Mouse (Mus musculus): ENCODE results near the gene G6pc. TPM values are rescaled to one million over a fixed set of nuclear protein-coding genes. Genes with fewer than 3 reads are reported as not detected.
"Not testable (repeated sequence)": the region's sequence is repeated elsewhere in the genome, so short reads cannot be mapped to it uniquely, and the experiment has no call there.

The G6pc gene
- polyA plus RNA-seq, 1 experiment from 2014 or later, result not detected

DNA sequence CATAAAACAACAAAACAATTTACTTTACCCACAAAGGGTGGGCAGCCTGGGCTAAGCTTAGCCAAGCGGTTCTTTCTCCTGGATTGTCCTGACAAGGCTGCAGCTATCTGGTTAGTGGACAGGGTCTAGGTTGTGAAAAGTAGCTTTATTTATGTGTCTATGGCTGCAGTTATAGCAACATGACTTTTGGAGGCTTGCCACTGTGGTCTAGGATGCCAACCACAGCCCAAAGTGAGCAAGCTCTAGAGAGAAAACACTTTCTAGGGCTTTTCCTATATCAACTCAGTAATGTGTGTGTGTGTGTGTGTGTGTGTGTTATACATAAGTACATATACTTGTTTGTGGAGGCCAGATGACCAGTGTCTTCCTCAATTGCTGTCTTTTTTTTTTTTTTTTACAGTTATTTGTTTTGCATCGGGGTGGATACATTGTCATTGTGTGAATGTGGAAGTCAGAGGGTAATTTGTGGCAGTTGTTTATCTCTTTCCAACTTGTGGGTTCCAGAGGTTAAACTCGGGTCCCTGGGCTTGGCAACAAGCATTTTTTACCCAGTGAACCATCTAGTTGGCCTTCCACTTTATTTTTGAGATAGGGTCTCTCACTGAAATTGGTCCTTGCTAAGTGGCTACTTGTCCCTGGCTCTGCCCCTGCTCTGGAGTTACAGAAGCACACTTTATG lies 9.7 kb upstream of the G6pc start:
- no peak for ATAC-seq (ENCODE audit: low read depth)
- H3K9me3 ChIP-seq (replicated peaks), result no peaks in the 10 kb centered on the region
- no peaks in the 10 kb centered on the region for H3K27me3 ChIP-seq
- H3K4me3 ChIP-seq (replicated peaks), result no peak overlapping the region
- H3K4me1 ChIP-seq (replicated peaks), result peaks cover 10% of the 10 kb centered on the region
- H3K9ac ChIP-seq, result no peak overlapping the region
- DNase-seq, result no peak
- H3K36me3 ChIP-seq, result no peaks in the 10 kb centered on the region
- no peak overlapping the region for H3K4me2 ChIP-seq
- WGBS (ENCODE audit: insufficient replicate concordance), result 46% methylated on average over 3 of the region's 3 CpGs
- H3K27ac ChIP-seq, result no peak overlapping the region

- Histone ChIP-seq H3K27me3 (no peaks in the 10 kb centered on the region), H3K4me3 (replicated peaks) (no peak overlapping the region), H3K9ac (no peak overlapping the region), H3K4me2 (no peak overlapping the region), H3K4me1 (replicated peaks) (peaks cover 28% of the 10 kb centered on the region), H3K36me3 (no peaks in the 10 kb centered on the region), H3K9me3 (replicated peaks) (no peaks in the 10 kb centered on the region), H3K27ac (no peak overlapping the region)
- no peak for ATAC-seq (ENCODE audit: low read depth)
- 61% methylated on average over 9 of the region's 9 CpGs for WGBS (ENCODE audit: insufficient replicate concordance)
- no peak for DNase-seq
Observed at GRCm38 (mm10) chr11:101359776-101360175, 7.6 kb upstream of the G6pc start.

DNA sequence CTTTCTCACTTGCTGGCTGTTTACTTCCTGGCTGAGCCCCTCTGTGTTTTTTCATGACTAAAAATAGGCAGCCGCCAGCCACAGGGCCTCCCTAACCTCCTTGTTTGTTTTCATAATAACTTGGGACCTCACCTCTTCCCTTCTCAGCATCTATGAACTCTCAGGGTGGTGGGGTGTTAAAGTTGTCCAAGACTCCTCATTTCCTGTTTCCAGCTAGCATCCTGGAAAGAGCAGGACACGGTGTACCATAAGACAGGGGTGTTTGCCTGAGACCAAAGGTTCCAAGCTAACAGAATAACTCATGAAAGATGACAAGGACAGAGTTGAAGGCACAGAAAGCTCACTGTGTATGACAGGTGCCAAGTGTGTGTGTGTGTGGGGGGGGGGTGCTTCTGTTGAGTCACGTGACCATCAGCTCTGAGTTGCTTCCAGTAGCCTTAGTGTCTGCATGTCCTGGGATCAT lies 6.7 kb upstream of the G6pc start:
- Histone ChIP-seq H3K4me3 (replicated peaks) (no peak overlapping the region), H3K4me1 (replicated peaks) (peaks cover 31% of the 10 kb centered on the region), H3K36me3 (no peaks in the 10 kb centered on the region), H3K27ac (peak overlapping the region; percentile 2; the same call in 1 of the 2 replicates), H3K4me2 (no peak overlapping the region), H3K9me3 (replicated peaks) (no peaks in the 10 kb centered on the region), H3K27me3 (no peaks in the 10 kb centered on the region), H3K9ac (no peak overlapping the region)
- DNase-seq, result no peak
- no peak for ATAC-seq (ENCODE audit: low read depth)
- 28% methylated on average over 3 of the region's 3 CpGs for WGBS (ENCODE audit: insufficient replicate concordance)

DNA sequence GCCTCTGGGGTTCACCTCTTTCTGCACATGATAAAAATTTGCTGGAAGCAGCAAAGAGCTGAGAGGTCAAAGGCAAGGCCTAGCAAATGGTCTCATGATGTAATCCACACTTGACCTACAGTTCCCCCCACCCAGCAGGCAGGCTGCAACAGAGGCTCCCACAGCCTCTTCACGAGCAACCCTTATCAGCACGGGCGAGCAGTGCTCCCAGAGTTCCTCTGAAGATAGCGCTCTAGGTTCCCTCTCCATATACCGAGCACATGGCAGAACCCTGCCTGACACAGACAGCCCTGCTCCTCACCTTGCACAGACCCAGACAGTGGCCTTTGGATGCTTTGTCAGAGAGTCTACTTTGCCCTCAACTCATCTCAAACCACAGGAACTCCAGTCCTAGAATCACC lies 2.8 kb upstream of the G6pc start:
- 7% methylated on average over 5 of the region's 5 CpGs for WGBS (ENCODE audit: insufficient replicate concordance)
- Histone ChIP-seq H3K4me1 (replicated peaks) (peaks cover 31% of the 10 kb centered on the region), H3K27ac (no peak overlapping the region), H3K36me3 (no peaks in the 10 kb centered on the region), H3K4me2 (no peak overlapping the region), H3K4me3 (replicated peaks) (no peak overlapping the region), H3K9me3 (replicated peaks) (no peaks in the 10 kb centered on the region), H3K27me3 (no peaks in the 10 kb centered on the region), H3K9ac (no peak overlapping the region)
- ATAC-seq (ENCODE audit: low read depth), result peak; percentile 65
- DNase-seq, result peak; percentile 11

- Histone ChIP-seq H3K27me3 (no peaks in the 10 kb centered on the region; the same call in 1 of the 2 replicates), H3K4me1 (replicated peaks) (no peaks in the 10 kb centered on the region), H3K9ac (no peak overlapping the region), H3K27ac (no peak overlapping the region), H3K4me2 (no peak overlapping the region), H3K9me3 (replicated peaks) (no peaks in the 10 kb centered on the region), H3K4me3 (replicated peaks) (no peak overlapping the region), H3K36me3 (no peaks in the 10 kb centered on the region)
- WGBS (ENCODE audit: insufficient replicate concordance), result 57% methylated on average over 5 of the region's 5 CpGs
- DNase-seq (no peak), ATAC-seq (ENCODE audit: low read depth) (no peak)
Observed at GRCm38 (mm10) chr11:101370141-101370540, 2.8 kb downstream of the G6pc start.

DNA sequence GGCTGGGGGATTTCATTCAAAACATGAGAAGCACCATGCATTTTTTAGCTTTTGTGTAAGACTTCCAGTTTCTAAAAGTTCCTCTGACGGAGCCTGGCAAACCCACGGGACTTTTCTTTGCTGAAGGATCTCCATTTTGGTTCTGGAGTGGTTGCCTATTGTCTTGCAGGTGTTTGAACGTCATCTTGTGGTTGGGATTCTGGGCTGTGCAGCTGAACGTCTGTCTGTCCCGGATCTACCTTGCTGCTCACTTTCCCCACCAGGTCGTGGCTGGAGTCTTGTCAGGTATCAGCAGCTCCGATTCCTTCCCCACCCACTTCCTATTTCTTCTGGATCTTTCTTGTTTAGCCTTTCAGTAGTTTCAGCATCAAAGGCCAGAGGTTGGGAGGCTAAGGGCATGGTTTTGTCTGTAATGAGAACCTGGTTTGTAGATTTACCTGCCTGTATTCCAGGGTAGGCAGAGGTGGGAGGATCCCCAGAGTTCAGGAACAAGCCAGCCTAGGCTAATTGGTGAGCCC lies 7.1 kb downstream of the G6pc start:
- Histone ChIP-seq H3K36me3 (no peaks in the 10 kb centered on the region), H3K27ac (no peak overlapping the region), H3K27me3 (peaks cover 4% of the 10 kb centered on the region; the same call in 1 of the 2 replicates), H3K9me3 (replicated peaks) (no peaks in the 10 kb centered on the region), H3K4me3 (replicated peaks) (no peak overlapping the region), H3K4me2 (no peak overlapping the region), H3K4me1 (replicated peaks) (no peaks in the 10 kb centered on the region), H3K9ac (no peak overlapping the region)
- ATAC-seq (ENCODE audit: low read depth) (no peak), DNase-seq (no peak)
- 45% methylated on average over 7 of the region's 7 CpGs for WGBS (ENCODE audit: insufficient replicate concordance)

DNA sequence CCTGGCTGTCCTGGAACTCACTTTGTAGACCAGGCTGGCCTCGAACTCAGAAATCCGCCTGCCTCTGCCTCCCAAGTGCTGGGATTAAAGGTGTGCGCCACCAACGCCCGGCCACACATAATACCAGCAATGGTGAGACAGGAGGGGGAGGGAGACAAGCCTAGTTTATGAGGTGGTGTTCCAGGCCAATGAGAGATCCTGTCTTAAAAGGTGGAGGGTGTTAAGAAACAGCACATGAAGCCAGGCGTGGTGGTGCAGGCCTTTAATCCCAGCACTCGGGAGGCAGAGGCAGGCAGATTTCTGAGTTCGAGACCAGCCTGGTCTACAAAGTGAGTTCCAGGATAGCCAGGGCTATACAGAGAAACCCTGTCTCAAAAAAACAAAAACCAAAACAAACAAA lies 10.8 kb downstream of the G6pc start:
- not testable (repeated sequence) for H3K4me3 ChIP-seq (replicated peaks); H3K4me1 ChIP-seq (replicated peaks); H3K9ac ChIP-seq; H3K36me3 ChIP-seq; H3K4me2 ChIP-seq; ATAC-seq (ENCODE audit: low read depth); DNase-seq; H3K27ac ChIP-seq; H3K9me3 ChIP-seq (replicated peaks)
- WGBS (ENCODE audit: insufficient replicate concordance), result 82% methylated on average over 8 of the region's 8 CpGs
- H3K27me3 ChIP-seq, result peaks cover 10% of the 10 kb centered on the region; the same call in 1 of the 2 replicates

- Histone ChIP-seq H3K36me3 (no peaks in the 10 kb centered on the region), H3K4me2 (no peak overlapping the region), H3K4me3 (replicated peaks) (no peak overlapping the region), H3K27ac (no peak overlapping the region), H3K9ac (no peak overlapping the region), H3K9me3 (replicated peaks) (no peaks in the 10 kb centered on the region), H3K27me3 (peaks cover 10% of the 10 kb centered on the region; the same call in 1 of the 2 replicates), H3K4me1 (replicated peaks) (no peaks in the 10 kb centered on the region)
- ATAC-seq (ENCODE audit: low read depth) (no peak), DNase-seq (no peak)
- WGBS (ENCODE audit: insufficient replicate concordance), result 64% methylated on average over 6 of the region's 6 CpGs
Observed at GRCm38 (mm10) chr11:101378926-101379325, 11.6 kb downstream of the G6pc start.

GRCm38 (mm10) chr11:101381817-101382216 lies 14.5 kb downstream of the G6pc start:
- Histone ChIP-seq H3K27ac (no peak overlapping the region), H3K9me3 (replicated peaks) (no peaks in the 10 kb centered on the region), H3K4me3 (replicated peaks) (no peak overlapping the region), H3K9ac (no peak overlapping the region), H3K4me2 (no peak overlapping the region), H3K27me3 (peaks cover 10% of the 10 kb centered on the region; the same call in 1 of the 2 replicates), H3K4me1 (replicated peaks) (no peaks in the 10 kb centered on the region), H3K36me3 (no peaks in the 10 kb centered on the region)
- WGBS (ENCODE audit: insufficient replicate concordance), result 29% methylated on average over 4 of the region's 4 CpGs
- ATAC-seq (ENCODE audit: low read depth), result no peak
- no peak for DNase-seq

DNA sequence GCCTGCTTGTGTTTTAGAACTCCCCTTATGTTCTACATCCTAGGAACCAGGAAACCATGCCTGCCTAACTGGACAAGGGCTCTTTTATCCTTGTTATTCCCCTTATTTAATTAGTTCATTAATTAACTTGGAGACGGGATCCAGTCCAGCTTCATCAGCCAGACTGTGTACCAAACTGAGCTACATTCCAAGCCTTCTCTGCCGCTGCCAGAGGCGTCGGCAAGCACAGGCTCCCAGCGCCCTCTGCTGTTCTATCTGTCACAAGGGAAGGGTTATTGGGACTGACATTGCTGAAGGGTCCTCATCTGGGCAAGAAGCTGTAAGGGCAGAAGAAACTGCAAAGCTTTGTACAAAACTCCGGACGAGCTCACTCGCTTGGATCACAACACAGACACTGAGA lies 27.7 kb downstream of the G6pc start:
- no peak for ATAC-seq (ENCODE audit: low read depth)

GRCm38 (mm10) chr11:101415306-101415705 lies 47.9 kb downstream of the G6pc start:
- no peak overlapping the region for H3K9ac ChIP-seq
- no peak for DNase-seq

More for the DNA sequence above, 27.7 kb downstream of the G6pc start:
- Histone ChIP-seq H3K27ac (no peak overlapping the region), H3K36me3 (no peaks in the 10 kb centered on the region), H3K9ac (no peak overlapping the region), H3K4me2 (no peak overlapping the region), H3K4me3 (replicated peaks) (no peak overlapping the region), H3K9me3 (replicated peaks) (no peaks in the 10 kb centered on the region), H3K4me1 (replicated peaks) (no peaks in the 10 kb centered on the region), H3K27me3 (peaks cover 4% of the 10 kb centered on the region; the same call in 1 of the 2 replicates)
- 5% methylated on average over 8 of the region's 8 CpGs for WGBS (ENCODE audit: insufficient replicate concordance)
- DNase-seq, result peak; percentile 33

More at GRCm38 (mm10) chr11:101415306-101415705, 47.9 kb downstream of the G6pc start:
- peaks cover 41% of the 10 kb centered on the region for H3K36me3 ChIP-seq
- H3K4me2 ChIP-seq, result no peak overlapping the region
- no peak for ATAC-seq (ENCODE audit: low read depth)
- 80% methylated on average over 2 of the region's 2 CpGs for WGBS (ENCODE audit: insufficient replicate concordance)
- peaks cover 26% of the 10 kb centered on the region for H3K4me1 ChIP-seq (replicated peaks)
- no peaks in the 10 kb centered on the region for H3K9me3 ChIP-seq (replicated peaks)
- no peak overlapping the region for H3K27ac ChIP-seq
- H3K27me3 ChIP-seq, result no peaks in the 10 kb centered on the region
- no peak overlapping the region for H3K4me3 ChIP-seq (replicated peaks)
